Mouse (Mus musculus): Measurements from ENCODE around the gene Foxd2.

Foxd2 gene

GRCm38 (mm10) chr4:114912705-114913593 lies 4.3 kb upstream of the Foxd2 start:
- no peak for DNase-seq (ENCODE audit: extremely low read depth, low read depth, low spot score)

DNA sequence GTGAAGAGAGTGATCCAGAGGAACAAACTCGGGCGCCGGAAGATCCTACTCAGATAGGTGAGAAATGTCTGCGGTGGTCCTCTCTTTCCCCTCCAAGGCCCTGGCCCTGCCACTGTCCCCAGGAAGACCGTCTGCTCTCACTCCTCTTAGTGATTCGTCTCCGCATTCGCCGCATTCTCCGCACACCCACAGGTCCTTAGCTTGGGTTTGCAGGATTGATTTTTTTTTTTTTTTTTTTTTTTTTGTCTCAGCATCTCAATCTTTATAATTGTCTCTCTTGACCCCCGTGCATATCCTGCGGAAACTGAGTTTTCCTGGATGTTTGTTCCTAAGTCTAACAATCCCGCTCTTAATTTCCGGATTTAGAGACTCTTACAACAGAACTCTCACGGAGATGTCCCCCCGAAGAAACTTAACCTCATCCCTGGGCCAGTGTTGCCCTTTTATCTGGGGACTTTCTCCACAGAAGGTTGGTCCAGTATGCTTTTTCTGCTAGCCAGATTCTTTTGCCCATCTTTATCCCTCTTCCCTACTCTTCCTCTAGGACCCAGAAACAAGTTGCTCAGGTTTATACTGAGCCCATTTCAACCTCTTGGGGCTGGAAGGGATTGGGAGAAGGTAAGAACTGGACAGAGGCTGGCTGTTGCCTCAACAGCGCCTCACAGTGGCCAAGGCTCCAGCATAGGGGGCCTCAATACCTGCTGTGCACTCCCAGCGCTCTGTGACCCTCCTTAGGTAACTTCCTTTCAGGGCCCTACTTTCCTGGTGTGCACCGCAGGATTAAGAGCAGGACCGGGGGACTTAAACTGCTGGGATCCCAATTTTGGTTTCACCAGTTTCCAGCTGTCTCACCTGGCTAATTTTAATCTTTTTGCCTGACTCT lies 1.2 kb upstream of the Foxd2 start:
- no peak for DNase-seq (ENCODE audit: extremely low read depth, low read depth, low spot score)

DNA sequence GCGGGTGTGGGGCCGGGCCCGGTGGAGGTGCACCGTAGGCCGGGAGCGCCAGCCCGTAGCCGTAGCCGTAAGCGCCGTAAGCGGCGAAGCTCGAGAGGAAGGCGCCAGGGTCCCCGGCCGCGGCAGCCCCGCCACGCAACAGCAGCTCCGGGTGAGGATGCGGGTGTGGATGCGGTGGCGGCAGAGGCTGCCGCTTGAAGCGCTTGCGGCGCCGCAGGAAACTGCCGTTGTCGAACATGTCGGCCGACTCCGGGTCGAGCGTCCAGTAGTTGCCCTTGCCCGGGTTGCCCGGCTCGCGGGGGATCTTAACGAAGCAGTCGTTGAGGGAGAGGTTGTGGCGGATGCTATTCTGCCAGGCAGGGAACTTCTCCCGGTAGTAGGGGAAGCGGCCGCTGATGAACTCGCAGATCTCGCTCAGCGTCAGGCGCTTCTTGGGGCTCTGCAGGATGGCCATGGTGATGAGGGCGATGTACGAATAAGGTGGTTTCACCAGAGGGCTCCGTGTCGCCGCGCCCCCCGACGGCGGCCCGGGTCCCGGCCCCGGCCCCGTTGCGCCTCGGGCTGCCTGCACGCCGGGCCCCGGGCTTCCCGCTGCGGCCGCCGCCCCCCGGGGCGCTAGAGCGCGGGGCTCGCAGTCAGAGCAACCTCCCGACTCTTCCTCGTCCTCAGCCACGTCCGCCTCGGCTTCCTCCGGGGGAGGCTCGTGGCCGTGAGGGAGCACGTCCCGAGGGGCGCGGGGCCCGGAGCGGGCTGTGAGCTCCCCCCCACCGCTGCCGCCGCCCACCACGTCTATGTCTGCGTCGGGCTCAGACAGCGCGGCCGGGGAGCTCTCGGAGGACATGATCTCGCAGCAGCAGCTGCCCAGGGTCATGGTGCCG lies 483 bp downstream of the Foxd2 start:
- DNase-seq (ENCODE audit: extremely low read depth, low read depth, low spot score) = no peak

- no peak for DNase-seq (ENCODE audit: extremely low read depth, low read depth, low spot score)
Measured at GRCm38 (mm10) chr4:114907056-114907917, 1.4 kb downstream of the Foxd2 start.

DNA sequence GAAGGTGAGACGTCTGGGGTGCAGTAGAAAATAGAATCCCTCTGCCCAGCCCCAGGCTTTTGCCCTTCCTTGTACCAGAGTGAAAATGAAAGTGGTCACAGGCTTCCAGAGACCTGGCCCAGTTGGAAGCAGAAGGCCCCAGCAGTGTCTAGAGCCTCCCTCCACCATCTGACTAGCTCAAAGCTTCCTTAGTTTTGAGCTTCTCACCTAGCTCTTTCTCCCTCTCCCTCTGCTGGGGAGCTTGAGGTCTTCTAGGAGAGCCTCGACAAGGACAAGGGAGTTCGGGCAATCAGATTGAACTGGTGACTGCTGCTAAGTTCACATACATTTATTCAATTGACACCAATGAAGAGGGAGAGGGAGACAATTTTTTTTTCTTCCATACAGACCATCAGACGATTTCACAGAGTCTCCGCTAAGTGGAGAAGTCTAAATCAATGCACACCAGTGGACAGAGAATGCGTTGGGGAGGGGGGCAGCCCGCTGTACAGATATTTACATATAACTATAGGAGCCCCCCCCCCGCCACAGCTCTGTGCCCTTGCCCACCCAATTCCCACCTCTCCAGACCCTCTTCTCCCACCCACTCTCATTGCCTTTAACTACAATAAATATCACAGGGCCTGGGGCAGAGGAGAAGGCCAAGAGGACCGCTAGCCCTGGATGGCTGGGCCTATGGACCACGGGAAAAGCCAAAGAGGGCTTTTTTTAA lies 2.5 kb downstream of the Foxd2 start:
- DNase-seq (ENCODE audit: extremely low read depth, low read depth, low spot score) = no peak

GRCm38 (mm10) chr4:114905501-114905900 lies 3.2 kb downstream of the Foxd2 start:
- no peak for DNase-seq (ENCODE audit: extremely low read depth, low read depth, low spot score)

DNA sequence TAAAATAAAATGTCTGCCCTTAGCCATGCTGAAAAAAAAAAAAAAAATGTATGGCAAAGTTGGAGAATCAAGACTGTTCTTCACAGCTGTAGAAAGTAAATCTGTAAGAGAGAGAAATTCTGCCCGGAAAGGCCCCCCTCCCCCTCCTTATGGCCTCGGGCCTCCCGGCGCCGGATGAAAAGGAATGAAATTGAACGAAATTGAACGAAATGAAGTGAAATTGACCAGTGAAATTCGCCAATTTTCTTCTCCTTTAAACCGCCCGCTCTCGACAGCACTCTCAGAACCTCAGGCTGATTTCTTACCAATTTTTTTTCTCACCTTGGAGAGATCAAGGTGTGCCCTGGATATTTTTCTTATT lies 5.3 kb downstream of the Foxd2 start:
- no peak for DNase-seq (ENCODE audit: extremely low read depth, low read depth, low spot score)

- DNase-seq (ENCODE audit: extremely low read depth, low read depth, low spot score) = no peak
Measured at GRCm38 (mm10) chr4:114902641-114903421, 5.8 kb downstream of the Foxd2 start.

GRCm38 (mm10) chr4:114901643-114902351 lies 6.9 kb downstream of the Foxd2 start:
- DNase-seq (ENCODE audit: extremely low read depth, low read depth, low spot score) = no peak

DNA sequence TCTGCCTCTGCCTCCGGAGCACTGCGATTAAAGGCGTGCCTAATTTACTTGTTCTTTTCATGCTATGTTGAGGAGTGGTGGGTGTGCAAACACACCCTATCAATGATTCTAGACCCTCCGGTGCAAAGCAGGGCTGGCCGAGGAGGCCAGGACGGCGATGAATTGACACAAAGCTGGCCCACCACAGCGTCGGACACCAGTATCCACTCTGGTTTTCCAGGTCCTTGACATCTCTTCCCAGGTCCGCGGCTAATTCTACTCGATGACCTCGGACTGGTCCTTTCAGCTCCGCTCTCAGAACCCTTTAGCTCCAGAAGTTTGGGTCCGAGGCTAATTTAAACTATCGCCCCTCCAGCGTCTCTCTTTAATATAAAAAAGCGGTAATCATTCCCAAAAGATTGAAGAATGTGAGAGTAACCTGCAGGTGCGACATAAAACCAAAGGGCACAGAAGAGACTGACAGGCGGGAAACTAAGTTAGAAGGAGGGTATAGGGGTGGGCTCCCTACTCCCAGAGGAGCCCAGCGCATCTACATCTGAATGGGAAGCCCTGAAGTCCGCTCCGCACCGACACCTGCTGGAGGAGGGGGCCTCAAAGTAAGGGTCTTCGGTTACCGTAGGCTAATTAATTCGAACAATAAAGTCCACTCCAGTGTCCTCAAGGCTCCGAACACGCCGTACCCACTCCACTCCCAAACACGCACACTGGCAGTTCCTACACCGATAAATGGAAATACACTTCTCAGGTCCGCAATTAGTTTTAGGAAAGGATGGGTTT lies 7.6 kb downstream of the Foxd2 start:
- DNase-seq (ENCODE audit: extremely low read depth, low read depth, low spot score) = no peak

GRCm38 (mm10) chr4:114899885-114900284 lies 8.8 kb downstream of the Foxd2 start:
- DNase-seq (ENCODE audit: extremely low read depth, low read depth, low spot score) = no peak

DNA sequence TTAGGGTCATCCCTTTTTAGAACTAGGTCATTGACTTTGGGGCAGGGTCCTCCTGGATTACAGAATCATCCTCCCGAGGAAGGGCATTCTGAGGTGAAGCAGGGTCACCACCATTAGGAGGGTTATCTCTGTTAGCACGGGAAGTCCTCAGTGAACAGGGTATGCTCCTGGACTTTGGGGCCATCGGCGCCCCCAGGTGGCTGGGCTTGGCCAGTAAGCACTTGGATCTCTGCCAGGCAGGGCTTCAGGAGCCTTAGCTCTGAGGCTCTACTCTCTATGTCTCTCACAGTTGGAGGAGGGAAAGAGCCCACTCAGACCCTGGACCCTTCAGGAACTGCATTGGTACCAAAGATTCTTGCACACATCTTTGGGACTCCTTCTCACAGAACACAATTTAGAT lies 10.8 kb downstream of the Foxd2 start:
- no peak for DNase-seq (ENCODE audit: extremely low read depth, low read depth, low spot score)

- DNase-seq (ENCODE audit: extremely low read depth, low read depth, low spot score) = no peak
Measured at GRCm38 (mm10) chr4:114882232-114882631, 26.4 kb downstream of the Foxd2 start.

GRCm38 (mm10) chr4:114876441-114876972 lies 32.2 kb downstream of the Foxd2 start:
- DNase-seq (ENCODE audit: extremely low read depth, low read depth, low spot score) = no peak

GRCm38 (mm10) chr4:114869765-114870490 lies 38.7 kb downstream of the Foxd2 start:
- no peak for DNase-seq (ENCODE audit: extremely low read depth, low read depth, low spot score)

GRCm38 (mm10) chr4:114863166-114863565 lies 45.5 kb downstream of the Foxd2 start:
- no peak for DNase-seq (ENCODE audit: extremely low read depth, low read depth, low spot score)

All from fat pad, adult 2 months (tissue).